Mouse (Mus musculus) ZHBTc4 (cell line): ENCODE results near the gene Med27.

Experiments
- DNase-seq: peaks from one replicate; pipeline ENCODE4 v3.0.0-alpha.2; 2011; ENCODE audit warnings: low read depth, low spot score

The Med27 gene

GRCm38 (mm10) chr2:29346629-29347271 lies at the start of gene Med27:
TSS of gene Med27 (plus strand) at chr2:29346819.
- peak; percentile 95 for DNase-seq

GRCm38 (mm10) chr2:29309966-29310365 lies 36.7 kb upstream of the Med27 start:
- DNase-seq = peak; percentile 68

- no peak for DNase-seq
Observed at GRCm38 (mm10) chr2:29312058-29312457, 34.6 kb upstream of the Med27 start.

DNA sequence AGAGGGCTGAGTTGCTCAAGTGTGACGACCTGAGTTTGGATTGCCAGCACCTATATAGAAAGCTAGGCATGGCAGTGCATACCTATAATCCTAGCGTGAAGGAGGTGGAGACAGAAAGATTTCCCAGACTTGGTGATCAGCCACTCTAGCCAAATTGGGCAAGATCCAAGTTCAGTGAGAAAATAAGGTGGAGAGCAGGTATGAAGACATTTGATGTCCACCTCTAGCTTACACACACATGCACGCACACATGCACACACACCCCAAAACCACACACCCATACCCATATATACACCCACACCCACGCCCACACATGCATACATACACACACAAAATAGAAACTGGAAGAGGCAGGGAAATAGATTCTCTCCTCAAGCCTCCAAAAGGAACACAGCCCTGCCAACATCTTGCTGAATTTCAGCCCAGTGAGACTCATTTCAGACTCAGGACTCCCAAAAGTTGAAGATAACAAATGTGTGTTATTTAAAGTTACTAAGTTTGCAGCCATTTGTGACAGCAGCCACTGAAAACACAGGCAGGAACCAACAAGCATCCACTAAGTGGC lies 28.6 kb upstream of the Med27 start:
- DNase-seq = no peak

- DNase-seq = no peak
Observed at GRCm38 (mm10) chr2:29318596-29318995, 28.0 kb upstream of the Med27 start.

DNA sequence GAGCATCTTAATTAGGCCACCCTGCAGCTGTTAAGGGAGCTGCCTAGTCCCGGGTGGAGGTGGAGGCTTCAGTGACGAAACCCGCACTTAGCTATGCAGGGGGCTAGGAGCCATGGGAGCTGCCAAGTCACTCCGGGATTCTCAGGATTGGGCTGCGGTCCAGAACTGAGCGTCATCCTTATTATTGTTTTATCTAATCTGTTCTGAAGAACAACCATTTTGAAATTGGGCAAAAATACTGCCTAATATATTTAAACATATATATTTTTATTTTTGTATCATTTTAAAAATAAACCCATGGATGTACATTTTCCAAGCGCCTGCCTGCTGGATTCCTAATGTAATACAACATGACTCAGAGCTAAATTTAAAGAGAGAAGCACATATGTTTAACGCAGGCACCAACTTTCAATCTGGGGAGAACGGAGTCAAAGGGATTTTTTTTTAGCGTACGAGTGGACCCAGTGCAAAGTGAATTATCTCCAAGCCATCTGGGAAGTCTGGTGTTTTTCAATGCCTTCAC lies 26.3 kb upstream of the Med27 start:
- no peak for DNase-seq

- DNase-seq = no peak
Observed at GRCm38 (mm10) chr2:29320780-29321179, 25.8 kb upstream of the Med27 start.

DNA sequence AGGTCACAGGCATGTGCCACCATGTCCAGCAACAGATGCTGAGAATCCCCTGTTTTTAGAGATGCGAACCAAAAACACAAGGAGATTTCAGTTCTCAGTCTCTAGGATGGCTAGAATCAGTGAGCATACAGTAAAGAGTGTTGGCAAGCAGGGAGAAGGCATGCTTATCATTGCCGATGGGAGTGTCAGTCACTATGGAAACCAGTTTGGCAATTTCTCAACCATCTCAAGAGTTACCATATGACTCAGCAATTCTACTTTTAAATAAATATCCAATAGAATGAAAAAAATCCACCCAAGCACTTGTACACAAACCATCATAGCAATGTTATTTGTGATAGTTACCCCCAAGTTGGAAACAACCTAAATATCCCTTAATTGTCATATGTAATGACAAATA lies 22.2 kb upstream of the Med27 start:
- no peak for DNase-seq

DNA sequence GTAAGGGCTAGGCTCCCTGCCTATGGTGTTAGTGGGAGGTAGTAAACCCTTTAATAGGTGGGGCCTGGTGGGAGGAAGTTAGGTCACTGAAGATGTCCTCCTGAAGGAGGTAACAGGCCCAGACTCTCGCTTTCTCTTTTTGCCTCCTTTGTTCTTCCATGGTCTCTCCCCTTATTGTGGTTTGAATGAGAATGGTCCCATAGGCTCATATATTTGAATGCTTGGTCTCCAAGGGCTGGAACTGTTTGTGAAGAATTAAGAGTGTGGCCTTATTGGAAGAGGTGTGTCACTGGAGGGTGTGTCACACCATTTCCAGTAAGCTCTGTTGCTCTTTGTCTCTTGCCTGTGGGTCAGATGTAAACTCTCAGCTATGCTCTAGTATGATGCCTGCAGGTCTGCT lies 16.1 kb upstream of the Med27 start:
- peak; percentile 77 for DNase-seq

GRCm38 (mm10) chr2:29338396-29338795 lies 8.2 kb upstream of the Med27 start:
- no peak for DNase-seq

GRCm38 (mm10) chr2:29358696-29359375 lies 12.2 kb downstream of the Med27 start:
- DNase-seq = peak; percentile 19

DNA sequence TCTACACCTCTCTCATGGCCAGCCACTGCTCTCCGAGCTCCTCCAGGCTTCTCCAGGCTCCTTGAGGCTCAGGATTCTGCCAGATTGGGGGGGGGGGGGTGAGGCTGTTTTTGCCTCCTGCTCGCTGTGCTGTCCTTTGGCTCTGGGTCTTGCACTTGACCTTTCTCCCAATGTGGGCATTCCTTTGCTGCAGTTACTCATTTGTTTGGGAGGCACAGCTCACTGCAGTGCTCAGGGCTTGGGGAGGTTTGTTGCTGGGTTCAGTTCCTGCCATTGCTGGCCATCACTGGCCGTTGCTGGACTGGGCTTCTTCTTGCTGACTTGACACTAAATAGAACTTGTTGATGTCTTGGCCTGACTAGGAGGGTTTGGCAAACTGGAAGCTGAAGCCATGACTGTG lies 14.3 kb downstream of the Med27 start:
- DNase-seq = no peak

- no peak for DNase-seq
Observed at GRCm38 (mm10) chr2:29365000-29365695, 18.5 kb downstream of the Med27 start.

DNA sequence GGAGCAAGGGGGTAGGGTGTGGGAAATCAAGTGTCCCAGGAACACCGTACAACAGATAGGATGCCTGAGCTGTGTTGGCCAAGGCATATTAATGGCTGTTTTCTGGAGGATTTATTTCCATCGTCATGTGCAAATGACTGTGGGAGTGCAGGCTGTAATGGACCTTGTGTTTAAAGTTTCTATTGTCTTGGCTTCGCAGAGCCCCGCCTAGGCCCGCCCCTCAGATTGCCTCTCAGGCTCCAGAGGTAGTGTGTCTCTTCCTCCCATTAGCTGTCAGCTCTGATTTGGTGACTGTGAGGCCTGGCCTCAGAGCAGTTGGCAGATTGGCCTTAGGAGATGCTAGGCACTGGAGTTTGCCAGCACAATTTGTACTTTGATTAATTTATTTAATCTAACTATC lies 22.1 kb downstream of the Med27 start:
- peak; percentile 55 for DNase-seq

- no peak for DNase-seq
Observed at GRCm38 (mm10) chr2:29372176-29372575, 25.6 kb downstream of the Med27 start.

- no peak for DNase-seq
Observed at GRCm38 (mm10) chr2:29381683-29382082, 35.1 kb downstream of the Med27 start.

- no peak for DNase-seq
Observed at GRCm38 (mm10) chr2:29382583-29382982, 36.0 kb downstream of the Med27 start.

- DNase-seq = no peak
Observed at GRCm38 (mm10) chr2:29383133-29383532, 36.5 kb downstream of the Med27 start.

GRCm38 (mm10) chr2:29385405-29385804 lies 38.8 kb downstream of the Med27 start:
- no peak for DNase-seq

GRCm38 (mm10) chr2:29387268-29387667 lies 40.6 kb downstream of the Med27 start:
- DNase-seq = no peak

DNA sequence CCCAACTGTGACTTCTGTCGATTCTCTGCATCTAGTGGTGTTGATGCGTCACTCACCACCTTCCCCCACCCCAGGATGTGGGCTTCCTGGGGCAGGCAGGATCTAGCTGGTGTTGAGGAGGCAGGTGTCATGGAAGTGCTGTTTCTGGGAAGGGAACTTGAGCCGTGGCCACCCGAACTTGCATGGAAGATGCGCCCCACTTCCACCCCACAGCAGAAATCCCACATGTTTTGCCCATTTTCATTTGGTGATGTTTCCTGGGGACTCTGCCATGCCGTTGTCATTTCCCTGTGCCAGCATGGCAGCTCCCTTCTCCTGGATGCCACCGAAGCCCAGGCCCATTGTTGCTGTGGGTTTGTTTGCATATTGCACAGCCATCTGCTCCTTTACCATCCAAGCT lies 42.3 kb downstream of the Med27 start:
- DNase-seq = no peak

- DNase-seq = no peak
Observed at GRCm38 (mm10) chr2:29391086-29391485, 44.5 kb downstream of the Med27 start.
